Mouse (Mus musculus) MEL (cell line): ENCODE results near the gene Pole4.

Experiments
- CTCF ChIP-seq, 3 experiments: IDR thresholded peaks in 2 of 3; conservative IDR thresholded peaks in 1 of 3; 2 replicates each; pipeline ENCODE4 v1.5.1; 2011 to 2012; ENCODE audit warnings: low read length in 3 of 3, low read depth in 2 of 3, mild to moderate bottlenecking in 2 of 3, improper control_type of control experiment in 1 of 3, inconsistent platforms in 1 of 3, mixed read lengths in 1 of 3, moderate library complexity in 1 of 3; ENCODE audit not compliant: control insufficient read depth in 1 of 3, insufficient read depth in 1 of 3, poor library complexity in 1 of 3, severe bottlenecking in 1 of 3
- POLR2AphosphoS2 ChIP-seq: IDR thresholded peaks from 2 replicates; pipeline ENCODE4 v1.6.1; 2011; ENCODE audit warnings: low read length, improper control_type of control experiment
- ZKSCAN1 ChIP-seq: IDR thresholded peaks from 2 replicates; pipeline ENCODE4 v1.6.1; 2012; ENCODE audit warnings: low read depth, mild to moderate bottlenecking, inconsistent platforms, low read length, improper control_type of control experiment, moderate library complexity

DNA sequence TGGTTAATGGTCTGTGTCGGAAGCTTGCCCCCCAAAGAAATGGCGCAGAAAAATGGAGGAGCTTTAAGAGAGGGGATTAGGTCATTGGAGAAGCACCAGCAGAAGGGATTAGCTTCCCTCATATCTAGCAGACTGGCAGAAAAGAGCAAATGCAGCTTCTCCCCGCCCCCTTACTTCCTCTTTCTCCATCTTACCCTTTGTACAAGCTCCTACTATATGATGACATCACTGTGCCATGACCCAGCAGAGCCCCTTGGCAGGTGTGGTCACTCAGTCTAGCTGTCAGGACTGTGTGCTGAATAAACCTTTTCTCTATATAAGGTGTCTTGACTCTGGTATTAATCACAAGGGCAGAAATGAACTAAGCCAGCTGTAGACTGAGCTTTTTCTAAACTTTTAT, 10.5 kb upstream of the Pole4 start:
- TF ChIP-seq CTCF (IDR thresholded peaks at IDR 0.05 in 2 of 3, conservative IDR thresholded peaks at IDR 0.05 in 1 of 3; ENCODE audit: control insufficient read depth in 1 of 3, insufficient read depth in 1 of 3, low read depth in 2 of 3, low read length in 3 of 3, poor library complexity in 1 of 3, severe bottlenecking in 1 of 3) (no peak), POLR2AphosphoS2 (no peak), ZKSCAN1 (no peak)
